28 mouse cellular contexts compared by ENCODE assay signal in genomic region chr15:63442146-63442780, GRCm38 (mm10).
A peak's percentile ranks its signal among the peaks of the same experiment; 100 is the strongest.
DNase-seq lines count a peak whose midpoint lies in the region; ATAC-seq and TF ChIP-seq lines count a peak whose summit lies in the region.
"Had no signal": no experiment of that assay in that cellular context is flagged by ENCODE, and none has a peak within 500 bp of the region (broad histone marks: within the 10 kb centered on the region; RNA-seq: fewer than 3 reads in every experiment).

No protein-coding gene starts in this region.

- H3K36me3 ChIP-seq in kidney, embryonic 14.5 days (ENCODE audit: control insufficient read depth, insufficient read depth, low read length), result no peaks in the 10 kb centered on the region
- H3K36me3 ChIP-seq in kidney, adult 2 months (ENCODE audit: control insufficient read depth, insufficient read depth, low read length), result no peaks in the 10 kb centered on the region
- no peaks in the 10 kb centered on the region for H3K36me3 ChIP-seq in kidney, postnatal 0 days (ENCODE audit: insufficient read depth, low read length)
- H3K36me3 ChIP-seq: embryonic facial prominence, embryonic 12.5 days; embryonic facial prominence, embryonic 15.5 days; forebrain, embryonic 12.5 days; forebrain, embryonic 15.5 days; G1E; heart, embryonic 12.5 days; heart, embryonic 15.5 days; hindbrain, embryonic 10.5 days; hindbrain, embryonic 13.5 days had no signal

- TF ChIP-seq CTCF in kidney, adult 2 months (conservative IDR thresholded peaks at IDR 0.05; ENCODE audit: insufficient read depth, insufficient read length, low read depth, low read length), result no peak
- TF ChIP-seq CTCF in kidney, postnatal 0 days (IDR thresholded peaks at IDR 0.05; ENCODE audit: low read depth), result no peak

- TF ChIP-seq POLR2A in kidney, adult 2 months (IDR thresholded peaks at IDR 0.05; ENCODE audit: low read depth, low read length), result no peak

- no peaks in the 10 kb centered on the region for H3K9me3 ChIP-seq in kidney, embryonic 14.5 days (ENCODE audit: control insufficient read depth, low read length)
- no peaks in the 10 kb centered on the region for H3K9me3 ChIP-seq in kidney, postnatal 0 days (replicated peaks; ENCODE audit: low read length)
- H3K9me3 ChIP-seq: embryonic facial prominence, embryonic 12.5 days; embryonic facial prominence, embryonic 15.5 days; forebrain, embryonic 12.5 days; forebrain, embryonic 15.5 days; G1E; heart, embryonic 12.5 days; heart, embryonic 15.5 days; hindbrain, embryonic 10.5 days; hindbrain, embryonic 13.5 days had no signal

- H3K9ac ChIP-seq in kidney, embryonic 14.5 days (ENCODE audit: low read depth, low read length), result no peak overlapping the region
- no peak overlapping the region for H3K9ac ChIP-seq in kidney, postnatal 0 days (ENCODE audit: low read depth, low read length)
- H3K9ac ChIP-seq: embryonic facial prominence, embryonic 12.5 days; embryonic facial prominence, embryonic 15.5 days; forebrain, embryonic 12.5 days; forebrain, embryonic 15.5 days; heart, embryonic 12.5 days; heart, embryonic 15.5 days; hindbrain, embryonic 13.5 days had no signal

- no peak overlapping the region for H3K4me3 ChIP-seq in kidney, embryonic 14.5 days (ENCODE audit: low read length)
- H3K4me3 ChIP-seq in kidney, adult 2 months (ENCODE audit: insufficient read depth, low read depth, low read length), result no peak overlapping the region
- no peak overlapping the region for H3K4me3 ChIP-seq in kidney, postnatal 0 days (replicated peaks; ENCODE audit: low read depth, low read length)
- H3K4me3 ChIP-seq: embryonic facial prominence, embryonic 12.5 days; embryonic facial prominence, embryonic 15.5 days; forebrain, embryonic 12.5 days; forebrain, embryonic 15.5 days; heart, embryonic 12.5 days; heart, embryonic 15.5 days; hindbrain, embryonic 10.5 days; hindbrain, embryonic 13.5 days had no signal

- no peaks in the 10 kb centered on the region for H3K27me3 ChIP-seq in kidney, embryonic 14.5 days (ENCODE audit: control insufficient read depth, insufficient read depth, low read length)
- H3K27me3 ChIP-seq in kidney, adult 2 months (replicated peaks; ENCODE audit: control insufficient read depth, insufficient read depth, low read length), result no peaks in the 10 kb centered on the region
- H3K27me3 ChIP-seq in kidney, postnatal 0 days (ENCODE audit: insufficient read depth, low read length), result no peaks in the 10 kb centered on the region
- H3K27me3 ChIP-seq: CH12.LX; embryonic facial prominence, embryonic 12.5 days; embryonic facial prominence, embryonic 15.5 days; forebrain, embryonic 12.5 days; forebrain, embryonic 15.5 days; heart, embryonic 12.5 days; heart, embryonic 15.5 days; hindbrain, embryonic 13.5 days; Patski had no signal

- 25% methylated on average over 6 of the region's 6 CpGs for WGBS in kidney, embryonic 14.5 days
- 47% methylated on average over 6 of the region's 6 CpGs for WGBS in kidney, adult 2 months
- WGBS in kidney, postnatal 0 days, result 27% methylated on average over 6 of the region's 6 CpGs

- H3K27ac ChIP-seq in kidney, embryonic 14.5 days (ENCODE audit: low read depth, low read length), result no peak overlapping the region; the same call in 1 of the 2 replicates
- H3K27ac ChIP-seq in kidney, adult 2 months (ENCODE audit: insufficient read depth, low read depth, low read length), result no peak overlapping the region
- no peak overlapping the region for H3K27ac ChIP-seq in kidney, postnatal 0 days
- H3K27ac ChIP-seq: embryonic facial prominence, embryonic 12.5 days; embryonic facial prominence, embryonic 15.5 days; forebrain, embryonic 12.5 days; forebrain, embryonic 15.5 days; heart, embryonic 15.5 days; hindbrain, embryonic 10.5 days; hindbrain, embryonic 13.5 days had no signal

- H3K4me2 ChIP-seq in kidney, embryonic 14.5 days (replicated peaks; ENCODE audit: low read depth, low read length), result no peak overlapping the region
- no peak overlapping the region for H3K4me2 ChIP-seq in kidney, postnatal 0 days (ENCODE audit: low read length)
- H3K4me2 ChIP-seq: embryonic facial prominence, embryonic 12.5 days; embryonic facial prominence, embryonic 15.5 days; forebrain, embryonic 12.5 days; forebrain, embryonic 15.5 days; heart, embryonic 12.5 days; heart, embryonic 15.5 days; hindbrain, embryonic 13.5 days had no signal

- H3K4me1 ChIP-seq in kidney, embryonic 14.5 days (ENCODE audit: control insufficient read depth, insufficient read depth, low read length), result no peaks in the 10 kb centered on the region
- no peaks in the 10 kb centered on the region for H3K4me1 ChIP-seq in kidney, adult 2 months (ENCODE audit: control insufficient read depth, insufficient read depth, low read length)
- H3K4me1 ChIP-seq in kidney, postnatal 0 days (replicated peaks; ENCODE audit: insufficient read depth, low read length), result no peaks in the 10 kb centered on the region
- H3K4me1 ChIP-seq: embryonic facial prominence, embryonic 12.5 days; embryonic facial prominence, embryonic 15.5 days; forebrain, embryonic 12.5 days; forebrain, embryonic 15.5 days; heart, embryonic 12.5 days; heart, embryonic 15.5 days; hindbrain, embryonic 10.5 days; hindbrain, embryonic 13.5 days had no signal

- ATAC-seq in kidney, embryonic 14.5 days (ENCODE audit: low FRiP score, low TSS enrichment), result peak; percentile 90
- ATAC-seq in kidney, postnatal 0 days (replicated peaks; ENCODE audit: low FRiP score, low read depth), result peak; percentile 65; the same call in 1 of the 2 replicates
- ATAC-seq: forebrain, embryonic 15.5 days; hindbrain, embryonic 16.5 days; Patski had no signal

- DNase-seq in kidney, adult 2 months, result no peak
- DNase-seq in kidney, postnatal 0 days (ENCODE audit: low spot score), result peak; percentile 89
- no peak for DNase-seq in kidney, adult 18-20 months
- DNase-seq in fat pad, adult 2 months (ENCODE audit: extremely low read depth, low read depth, low spot score), result peak; percentile 16
- DNase-seq in ovary, adult 18-20 months (ENCODE audit: low spot score), result no peak
- DNase-seq: adrenal gland, postnatal 10 days; adrenal gland, postnatal 36 days; B cell, adult 2 months; cerebellum, adult 18-20 months; cerebellum, adult 9-10 months; cerebellum, postnatal 14 days; gastrocnemius, postnatal 25 days; heart, adult 18-20 months; heart, postnatal 10 days; heart, postnatal 36 days had no signal

Comparison
In these comparisons a context has a peak if more than half of its experiments do, and no peak if none do; other contexts are left out.
1. DNase-seq: peak in kidney, postnatal 0 days (single experiment) and fat pad, adult 2 months (single experiment); none in kidney, adult 2 months (single experiment), kidney, adult 18-20 months (single experiment) and ovary, adult 18-20 months (single experiment).